ENCODE assay signal across 13 mouse cellular contexts in genomic region chr15:85132193-85132520, GRCm38 (mm10). TPM values are rescaled to one million over a fixed set of nuclear protein-coding genes. Genes with fewer than 3 reads are reported as not detected.
DNase-seq lines count a peak whose midpoint lies in the region; ATAC-seq and TF ChIP-seq lines count a peak whose summit lies in the region.
"Had no signal": no experiment of that assay in that cellular context is flagged by ENCODE, and none has a peak within 500 bp of the region (broad histone marks: within the 10 kb centered on the region; RNA-seq: fewer than 3 reads in every experiment).

No protein-coding gene starts in this region.

- peak overlapping the region; percentile 33 for H3K4me3 ChIP-seq in heart, embryonic 15.5 days
- peak overlapping the region; percentile 35 for H3K4me3 ChIP-seq in cortical plate, adult 2 months (ENCODE audit: insufficient read depth, low read length)
- peak overlapping the region; percentile 38 for H3K4me3 ChIP-seq in hindbrain, embryonic 13.5 days
- peak overlapping the region; percentile 42 for H3K4me3 ChIP-seq in midbrain, embryonic 10.5 days
- H3K4me3 ChIP-seq: myocyte had no signal

- H3K4me2 ChIP-seq in heart, embryonic 15.5 days: peak overlapping the region; percentile 66
- H3K4me2 ChIP-seq in hindbrain, embryonic 13.5 days: peak overlapping the region; percentile 58

- no peak for TF ChIP-seq CTCF in cortical plate, adult 2 months (IDR thresholded peaks at IDR 0.05; ENCODE audit: extremely low read depth, insufficient read depth, low read length)

- peaks cover 27% of the 10 kb centered on the region; the same call in 1 of the 2 replicates for H3K27me3 ChIP-seq in heart, embryonic 15.5 days
- peaks cover 15% of the 10 kb centered on the region for H3K27me3 ChIP-seq in hindbrain, embryonic 13.5 days
- peaks cover 43% of the 10 kb centered on the region for H3K27me3 ChIP-seq in midbrain, embryonic 10.5 days (ENCODE audit: low read depth, poor library complexity, severe bottlenecking)

- no peaks in the 10 kb centered on the region for H3K36me3 ChIP-seq in heart, embryonic 15.5 days
- no peaks in the 10 kb centered on the region for H3K36me3 ChIP-seq in hindbrain, embryonic 13.5 days
- H3K36me3 ChIP-seq in midbrain, embryonic 10.5 days: no peaks in the 10 kb centered on the region

- peaks cover 10% of the 10 kb centered on the region for H3K4me1 ChIP-seq in heart, embryonic 15.5 days (replicated peaks)
- 0 out of 2 replicates have a peak, but pooled peaks cover 2% of the 10 kb centered on the region for H3K4me1 ChIP-seq in cortical plate, adult 2 months (ENCODE audit: control insufficient read depth, insufficient read depth, low read length)
- peaks cover 13% of the 10 kb centered on the region for H3K4me1 ChIP-seq in hindbrain, embryonic 13.5 days (replicated peaks)
- H3K4me1 ChIP-seq in midbrain, embryonic 10.5 days: peaks cover 12% of the 10 kb centered on the region

- H3K27ac ChIP-seq in heart, embryonic 15.5 days: no peak overlapping the region
- no peak overlapping the region for H3K27ac ChIP-seq in cortical plate, adult 2 months (ENCODE audit: insufficient read depth, low read length)
- no peak overlapping the region for H3K27ac ChIP-seq in hindbrain, embryonic 13.5 days
- no peak overlapping the region for H3K27ac ChIP-seq in midbrain, embryonic 10.5 days (replicated peaks)

- no peak for TF ChIP-seq POLR2A in cortical plate, adult 2 months (IDR thresholded peaks at IDR 0.05; ENCODE audit: extremely low read depth, insufficient read depth, low read length)

- WGBS in heart, embryonic 15.5 days: 21% methylated on average over 10 of the region's 10 CpGs
- WGBS in hindbrain, embryonic 13.5 days: 17% methylated on average over 10 of the region's 10 CpGs
- 25% methylated on average over 10 of the region's 10 CpGs for WGBS in midbrain, embryonic 10.5 days

- no peaks in the 10 kb centered on the region for H3K9me3 ChIP-seq in heart, embryonic 15.5 days (replicated peaks)
- no peaks in the 10 kb centered on the region for H3K9me3 ChIP-seq in hindbrain, embryonic 13.5 days
- H3K9me3 ChIP-seq in midbrain, embryonic 10.5 days (replicated peaks): peaks cover 8% of the 10 kb centered on the region

- no peak for ATAC-seq in heart, embryonic 15.5 days (replicated peaks; ENCODE audit: insufficient number of reproducible peaks, insufficient read depth, low FRiP score, low read depth)
- ATAC-seq in hindbrain, embryonic 13.5 days (ENCODE audit: low FRiP score): no peak
- ATAC-seq in megakaryocyte, adult 5-6 weeks (ENCODE audit: poor library complexity, severe bottlenecking): no peak
- ATAC-seq: CD4-positive, CD25-positive, alpha-beta regulatory T cell, adult 4 months had no signal

- no peak for DNase-seq in heart, adult 18-20 months
- DNase-seq in midbrain, embryonic 10.5 days (ENCODE audit: low spot score): no peak
- no peak for DNase-seq in right cerebral cortex, postnatal 4 days
- DNase-seq in cerebellum, adult 8-10 months: no peak
- DNase-seq: thymus, adult 18-20 months had no signal

- no peak overlapping the region for H3K9ac ChIP-seq in heart, embryonic 15.5 days
- H3K9ac ChIP-seq in hindbrain, embryonic 13.5 days: peak overlapping the region; percentile 40; the same call in 1 of the 2 replicates

RNA-seq across cellular contexts. Expression of gene Ribc2, which starts 0.3 kb away (rescaled TPM):
- 0.14 and 0.18 TPM in 2 replicates for polyA plus RNA-seq in heart, embryonic 15.5 days (2015; fragmentation: Nextera tagmentation; extraction: Ambion mirVana)
- total RNA-seq in heart, adult 18-20 months (2021): not detected
- polyA plus RNA-seq in cortical plate, adult 2 months (2012; rRNA removed): 0.29 TPM in 1 of 2 replicates, not detected in the other
- 0.84 and 1.2 TPM in 2 replicates for polyA plus RNA-seq in hindbrain, embryonic 13.5 days (2015; fragmentation: Nextera tagmentation; extraction: Ambion mirVana)
- 0.41 and 0.57 TPM in 2 replicates for polyA plus RNA-seq in midbrain, embryonic 10.5 days (2016; fragmentation: Nextera tagmentation; extraction: Ambion mirVana)
- total RNA-seq in megakaryocyte, adult 5-6 weeks (2015): not detected in 2 replicates
- not detected in 2 replicates for total RNA-seq in megakaryocyte, adult 5-6 weeks (2017)
- total RNA-seq: adrenal gland, postnatal 4 days had no signal
- polyA plus RNA-seq: CD4-positive, CD25-positive, alpha-beta regulatory T cell, adult 4 months; large intestine, adult 2 months; myocyte had no signal

RNA-seq across cellular contexts. Expression of gene Smc1b, which starts 0.4 kb away (rescaled TPM):
- polyA plus RNA-seq in heart, embryonic 15.5 days (2015; fragmentation: Nextera tagmentation; extraction: Ambion mirVana): 0.03 TPM in 1 of 2 replicates, not detected in the other
- not detected for total RNA-seq in heart, adult 18-20 months (2021)
- polyA plus RNA-seq in cortical plate, adult 2 months (2012; rRNA removed): 0.02 and 0.06 TPM in 2 replicates
- polyA plus RNA-seq in hindbrain, embryonic 13.5 days (2015; fragmentation: Nextera tagmentation; extraction: Ambion mirVana): 0.04 and 0.16 TPM in 2 replicates
- polyA plus RNA-seq in midbrain, embryonic 10.5 days (2016; fragmentation: Nextera tagmentation; extraction: Ambion mirVana): 0.11 and 0.12 TPM in 2 replicates
- total RNA-seq in megakaryocyte, adult 5-6 weeks (2015): not detected in 2 replicates
- total RNA-seq in megakaryocyte, adult 5-6 weeks (2017): not detected in 2 replicates
